ENCODE assay signal across 30 mouse cellular contexts in genomic region chr10:28171196-28171595, GRCm38 (mm10).
A peak's percentile ranks its signal among the peaks of the same experiment; 100 is the strongest.
DNase-seq lines count a peak whose midpoint lies in the region; ATAC-seq and TF ChIP-seq lines count a peak whose summit lies in the region.
"Had no signal": no experiment of that assay in that cellular context is flagged by ENCODE, and none has a peak within 500 bp of the region (broad histone marks: within the 10 kb centered on the region; RNA-seq: fewer than 3 reads in every experiment).

No protein-coding gene starts in this region.

- 73% methylated on average over 1 of the region's 1 CpGs for WGBS in lung, postnatal 0 days
- WGBS in midbrain, embryonic 16.5 days, result 90% methylated on average over 1 of the region's 1 CpGs

- ATAC-seq in lung, postnatal 0 days, result no peak
- ATAC-seq in midbrain, embryonic 16.5 days, result no peak
- ATAC-seq: forebrain, embryonic 15.5 days; hindbrain, postnatal 0 days; inflammation-experienced regulatory T-cells, adult 6 months; intestine, embryonic 16.5 days had no signal

- no peak overlapping the region for H3K4me3 ChIP-seq in lung, postnatal 0 days (ENCODE audit: low read depth, low read length)
- H3K4me3 ChIP-seq in midbrain, embryonic 16.5 days (ENCODE audit: low read depth, low read length), result no peak overlapping the region
- H3K4me3 ChIP-seq: embryonic facial prominence, embryonic 12.5 days; embryonic facial prominence, embryonic 15.5 days; forebrain, embryonic 12.5 days; forebrain, embryonic 15.5 days; heart, adult 2 months; heart, embryonic 10.5 days; heart, embryonic 13.5 days had no signal

- TF ChIP-seq EP300 in lung, postnatal 0 days (IDR thresholded peaks at IDR 0.05), result no peak

- H3K4me1 ChIP-seq in lung, postnatal 0 days (ENCODE audit: insufficient read depth, low read depth, low read length), result no peaks in the 10 kb centered on the region
- H3K4me1 ChIP-seq in midbrain, embryonic 16.5 days (ENCODE audit: control insufficient read depth, insufficient read depth, low read length), result no peaks in the 10 kb centered on the region
- H3K4me1 ChIP-seq: embryonic facial prominence, embryonic 12.5 days; embryonic facial prominence, embryonic 15.5 days; forebrain, embryonic 12.5 days; forebrain, embryonic 15.5 days; heart, embryonic 10.5 days had no signal

- H3K27me3 ChIP-seq in lung, postnatal 0 days (replicated peaks; ENCODE audit: insufficient read depth, low read length), result no peaks in the 10 kb centered on the region
- H3K27me3 ChIP-seq in midbrain, embryonic 16.5 days (ENCODE audit: control insufficient read depth, insufficient read depth, low read depth, low read length), result no peaks in the 10 kb centered on the region
- H3K27me3 ChIP-seq: CH12.LX; embryonic facial prominence, embryonic 12.5 days; embryonic facial prominence, embryonic 15.5 days; forebrain, embryonic 12.5 days; forebrain, embryonic 15.5 days; heart, embryonic 13.5 days had no signal

- no peak overlapping the region for H3K27ac ChIP-seq in lung, postnatal 0 days (ENCODE audit: low read length)
- no peak overlapping the region for H3K27ac ChIP-seq in midbrain, embryonic 16.5 days (ENCODE audit: low read length)
- H3K27ac ChIP-seq: embryonic facial prominence, embryonic 12.5 days; embryonic facial prominence, embryonic 15.5 days; forebrain, embryonic 12.5 days; forebrain, embryonic 15.5 days; heart, adult 2 months; heart, embryonic 10.5 days; heart, embryonic 13.5 days; hindbrain, embryonic 14.5 days; hindbrain, postnatal 0 days had no signal

- peak; percentile 27 for DNase-seq in lung, postnatal 0 days (ENCODE audit: low spot score)
- no peak for DNase-seq in lung, postnatal 10 days
- peak; percentile 61 for DNase-seq in NIH3T3 (ENCODE audit: low read depth)
- peak; percentile 32 for DNase-seq in fibroblast of lung, adult 2 months (ENCODE audit: low read depth)
- DNase-seq in natural killer cell, adult 2 months (ENCODE audit: low spot score in 2 of 2), result no peak
- DNase-seq in frontal cortex, adult 2 months (ENCODE audit: extremely low spot score in 1 of 2, low spot score in 1 of 2), result no peak
- DNase-seq in cerebellum, postnatal 4 days (ENCODE audit: low spot score in 2 of 2), result no peak
- DNase-seq: adrenal gland, adult 2 months; adrenal gland, postnatal 14 days; cerebellum, adult 18-20 months; cerebellum, adult 9-10 months; cerebellum, postnatal 14 days; gastrocnemius, postnatal 10 days; gastrocnemius, postnatal 36 days; heart, adult 2 months; heart, postnatal 14 days; heart, postnatal 4 days had no signal

- TF ChIP-seq CTCF in lung, postnatal 0 days (IDR thresholded peaks at IDR 0.05), result no peak

- H3K36me3 ChIP-seq in lung, postnatal 0 days (ENCODE audit: insufficient read depth, low read length), result no peaks in the 10 kb centered on the region
- no peaks in the 10 kb centered on the region for H3K36me3 ChIP-seq in midbrain, embryonic 16.5 days (ENCODE audit: control insufficient read depth, insufficient read depth, low read length)
- H3K36me3 ChIP-seq: embryonic facial prominence, embryonic 12.5 days; embryonic facial prominence, embryonic 15.5 days; forebrain, embryonic 12.5 days; forebrain, embryonic 15.5 days; G1E; heart, embryonic 10.5 days; heart, embryonic 13.5 days had no signal

- no peak overlapping the region for H3K4me2 ChIP-seq in lung, postnatal 0 days (replicated peaks; ENCODE audit: low read depth, low read length)
- H3K4me2 ChIP-seq in midbrain, embryonic 16.5 days (ENCODE audit: low read length), result no peak overlapping the region
- H3K4me2 ChIP-seq: embryonic facial prominence, embryonic 12.5 days; embryonic facial prominence, embryonic 15.5 days; forebrain, embryonic 12.5 days; forebrain, embryonic 15.5 days; heart, embryonic 13.5 days; hindbrain, embryonic 14.5 days had no signal

- no peaks in the 10 kb centered on the region for H3K9me3 ChIP-seq in lung, postnatal 0 days (ENCODE audit: low read length)
- H3K9me3 ChIP-seq in midbrain, embryonic 16.5 days (replicated peaks; ENCODE audit: control insufficient read depth, low read length, poor library complexity, severe bottlenecking), result no peaks in the 10 kb centered on the region
- H3K9me3 ChIP-seq: embryonic facial prominence, embryonic 12.5 days; embryonic facial prominence, embryonic 15.5 days; forebrain, embryonic 12.5 days; forebrain, embryonic 15.5 days; G1E; heart, embryonic 10.5 days; heart, embryonic 13.5 days had no signal

- no peak overlapping the region for H3K9ac ChIP-seq in lung, postnatal 0 days (replicated peaks; ENCODE audit: low read depth)
- no peak overlapping the region for H3K9ac ChIP-seq in midbrain, embryonic 16.5 days (ENCODE audit: low read depth, low read length)
- H3K9ac ChIP-seq: embryonic facial prominence, embryonic 12.5 days; embryonic facial prominence, embryonic 15.5 days; forebrain, embryonic 12.5 days; forebrain, embryonic 15.5 days; heart, embryonic 13.5 days; hindbrain, embryonic 14.5 days had no signal

Comparison
In these comparisons a context has a peak if more than half of its experiments do, and no peak if none do; other contexts are left out.
1. DNase-seq: peak in lung, postnatal 0 days (single experiment), NIH3T3 (single experiment) and fibroblast of lung, adult 2 months (single experiment); none in lung, postnatal 10 days (single experiment), natural killer cell, adult 2 months (0 of 2), frontal cortex, adult 2 months (0 of 2) and cerebellum, postnatal 4 days (0 of 2).